Mouse (Mus musculus) liver, embryonic 14.5 days (tissue): ENCODE results near the gene Dnajc2. TPM values are rescaled to one million over a fixed set of nuclear protein-coding genes. Genes with fewer than 3 reads are reported as not detected.

Source experiments
- ATAC-seq: fragments of 200-750 bp; cut with Nextera tagmentation; 2 replicates; pipeline ENCODE4 v1.8.0; 2017; ENCODE audit warnings: moderate number of reproducible peaks, mild to moderate bottlenecking, moderate library complexity; ENCODE audit not compliant: insufficient read depth
- DNase-seq, 3 experiments: peaks; one replicate each; pipeline ENCODE4 v3.0.0-alpha.2; 2012 to 2013; ENCODE audit warnings: low read depth in 3 of 3, low spot score in 3 of 3
- H3K27ac ChIP-seq: fragments of 300-500 bp; sonication (generic); 2 replicates; pipeline ENCODE4 v1.5.1; 2014; ENCODE audit warnings: moderate library complexity, mild to moderate bottlenecking, control low read depth, inconsistent platforms
- H3K27me3 ChIP-seq: fragments of 300-500 bp; sonication (generic); 2 replicates; pipeline ENCODE4 v1.6.1; 2014; ENCODE audit warnings: mild to moderate bottlenecking, low read length, moderate library complexity; ENCODE audit not compliant: control insufficient read depth, insufficient read depth
- H3K36me3 ChIP-seq: fragments of 300-500 bp; sonication (generic); replicated peaks from 2 replicates; pipeline ENCODE4 v1.6.1; 2014; ENCODE audit warnings: low read depth; ENCODE audit not compliant: control insufficient read depth, insufficient read depth
- H3K4me1 ChIP-seq, 2 experiments: fragments of 200-500 bp in 1 of 2; fragments of 300-500 bp in 1 of 2; sonication (generic) in 1 of 2; replicated peaks; 2 replicates each; pipeline ENCODE4 v1.6.1; 2012 to 2014; ENCODE audit warnings: antibody characterized with exemption in 1 of 2, inconsistent platforms in 1 of 2, low read length in 1 of 2; ENCODE audit not compliant: control insufficient read depth in 2 of 2, insufficient read depth in 2 of 2
- H3K4me2 ChIP-seq: fragments of 300-500 bp; sonication (generic); 2 replicates; pipeline ENCODE4 v1.6.1; 2014; ENCODE audit warnings: low read depth, mild to moderate bottlenecking, control low read depth, moderate library complexity
- H3K4me3 ChIP-seq, 2 experiments: fragments of 200-500 bp in 1 of 2; fragments of 300-500 bp in 1 of 2; sonication (generic) in 1 of 2; 2 replicates each; pipeline ENCODE4 v1.5.1; 2012 to 2014; ENCODE audit warnings: low read depth in 2 of 2, low read length in 2 of 2, mild to moderate bottlenecking in 2 of 2, control low read depth in 1 of 2, inconsistent platforms in 1 of 2, moderate library complexity in 1 of 2; ENCODE audit not compliant: insufficient read depth in 1 of 2
- H3K9ac ChIP-seq: fragments of 300-500 bp; sonication (generic); replicated peaks from 2 replicates; pipeline ENCODE4 v1.6.1; 2014; ENCODE audit warnings: mild to moderate bottlenecking, control low read depth, moderate library complexity
- H3K9me3 ChIP-seq: fragments of 300-500 bp; sonication (generic); 2 replicates; pipeline ENCODE4 v1.6.1; 2016; ENCODE audit warnings: low read length, mixed read lengths; ENCODE audit not compliant: control insufficient read depth
- CTCF ChIP-seq: IDR thresholded peaks from 2 replicates; pipeline ENCODE4 v1.5.1; 2016; ENCODE audit warnings: antibody characterized with exemption, low read depth, control low read depth
- EP300 ChIP-seq: IDR thresholded peaks from 2 replicates; pipeline ENCODE4 v1.6.1; 2016; ENCODE audit warnings: antibody characterized with exemption, low read depth
- WGBS: fragments of 180-500 bp; shearing (Covaris S2); extraction: QIAGEN DNeasy Blood & Tissue Kit; methylation state at CpG from one replicate; pipeline ENCODE4 v1.1.7; 2014; ENCODE audit not compliant: insufficient replicate concordance; 5-methylcytosine and 5-hydroxymethylcytosine counted together
- polyA plus RNA-seq, 2 experiments: library from polyadenylated mRNA; depleted of rRNA in 1 of 2; stranded (reverse) in 1 of 2; unstranded in 1 of 2; fragments of >200 nt; fragmentation: Nextera tagmentation in 1 of 2; extraction: Ambion mirVana in 1 of 2; gene quantifications; 2 replicates each; pipeline versions ENCODE4 v1.2.1 to v1.2.3; 2012 to 2014

The Dnajc2 gene
- polyA plus RNA-seq, 2 experiments, result 14.5 to 31.4 TPM

DNA sequence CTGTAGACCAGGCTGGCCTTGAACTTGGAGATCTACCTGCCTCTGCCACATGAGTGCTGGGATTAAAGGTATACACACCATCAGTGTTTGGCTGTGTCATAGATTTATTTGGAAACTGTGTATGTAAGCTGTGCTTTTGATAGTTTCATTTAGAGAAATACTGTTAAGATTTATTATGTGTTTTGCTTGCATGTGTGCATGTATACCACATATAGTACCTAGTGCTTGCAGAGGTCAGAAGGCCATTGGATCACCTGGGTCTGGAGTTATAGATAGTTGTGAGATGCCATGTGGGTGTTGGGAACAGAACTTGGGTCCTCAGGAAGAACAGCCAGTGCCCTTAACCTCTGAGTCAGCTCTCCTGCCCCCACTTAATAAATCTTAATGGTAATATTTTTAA lies 40.4 kb downstream of the Dnajc2 start:
- Histone ChIP-seq H3K4me2 (no peak overlapping the region), H3K36me3 (peaks cover 35% of the 10 kb centered on the region), H3K9me3 (no peaks in the 10 kb centered on the region), H3K9ac (no peak overlapping the region), H3K27ac (no peak overlapping the region), H3K4me3 (no peak overlapping the region), H3K27me3 (no peaks in the 10 kb centered on the region), H3K4me1 (no peaks in the 10 kb centered on the region)
- DNase-seq (no peak), ATAC-seq (no peak)
- no peak for TF ChIP-seq CTCF
- no peak for TF ChIP-seq EP300

GRCm38 (mm10) chr5:21743606-21744005 lies 41.4 kb downstream of the Dnajc2 start:
- no peaks in the 10 kb centered on the region for H3K4me1 ChIP-seq
- ATAC-seq (no peak), DNase-seq (no peak)
- no peaks in the 10 kb centered on the region for H3K27me3 ChIP-seq
- H3K4me2 ChIP-seq, result no peak overlapping the region
- TF ChIP-seq CTCF (no peak), EP300 (no peak)
- H3K4me3 ChIP-seq, result no peak overlapping the region
- H3K36me3 ChIP-seq, result peaks cover 36% of the 10 kb centered on the region
- no peaks in the 10 kb centered on the region for H3K9me3 ChIP-seq
- H3K27ac ChIP-seq, result no peak overlapping the region
- H3K9ac ChIP-seq, result no peak overlapping the region
- 80% methylated on average over 10 of the region's 10 CpGs for WGBS

DNA sequence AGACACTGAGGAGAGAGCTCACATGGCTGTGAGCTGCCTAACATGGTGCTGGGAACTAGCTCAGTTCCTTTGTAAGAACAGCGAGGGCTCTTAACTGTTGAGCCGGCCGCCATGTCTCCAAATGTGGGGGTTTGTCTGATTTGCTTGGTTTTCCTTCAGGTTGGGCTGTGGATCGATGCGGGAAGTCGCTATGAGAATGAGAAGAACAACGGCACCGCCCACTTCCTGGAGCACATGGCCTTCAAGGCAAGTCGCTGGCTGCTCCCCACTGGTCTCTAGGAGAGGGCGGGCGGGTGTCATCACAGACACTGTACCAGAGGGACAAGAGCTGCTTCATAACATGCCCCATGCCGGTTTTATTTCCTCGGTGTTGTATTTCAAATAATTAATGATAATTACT lies 45.2 kb downstream of the Dnajc2 start:
- no peak for TF ChIP-seq EP300
- TF ChIP-seq CTCF, result no peak
- peaks cover 28% of the 10 kb centered on the region for H3K36me3 ChIP-seq
- H3K27ac ChIP-seq, result no peak overlapping the region
- no peaks in the 10 kb centered on the region for H3K27me3 ChIP-seq
- H3K9ac ChIP-seq, result no peak overlapping the region
- 73% methylated on average over 13 of the region's 13 CpGs for whole genome bisulfite sequencing
- H3K9me3 ChIP-seq, result no peaks in the 10 kb centered on the region
- H3K4me3 ChIP-seq, result no peak overlapping the region
- ATAC-seq, result no peak
- DNase-seq, result no peak
- H3K4me1 ChIP-seq, result peaks cover 0 to 7% of the 10 kb centered on the region in 2 experiments; a peak in 2 of 4 replicates
- H3K4me2 ChIP-seq, result no peak overlapping the region

- Histone ChIP-seq H3K4me1 (peaks cover 0 to 7% of the 10 kb centered on the region in 2 experiments; a peak in 2 of 4 replicates), H3K4me3 (no peak overlapping the region), H3K27ac (no peak overlapping the region), H3K9ac (no peak overlapping the region), H3K27me3 (no peaks in the 10 kb centered on the region), H3K9me3 (no peaks in the 10 kb centered on the region), H3K4me2 (no peak overlapping the region), H3K36me3 (peaks cover 23% of the 10 kb centered on the region)
- DNase-seq (no peak), ATAC-seq (no peak)
- no peak for TF ChIP-seq EP300
- no peak for TF ChIP-seq CTCF
- 82% methylated on average over 11 of the region's 11 CpGs for WGBS
Observed at GRCm38 (mm10) chr5:21739120-21739519, 45.9 kb downstream of the Dnajc2 start.

GRCm38 (mm10) chr5:21737620-21738019 lies 47.4 kb downstream of the Dnajc2 start:
- Histone ChIP-seq H3K27me3 (no peaks in the 10 kb centered on the region), H3K27ac (no peak overlapping the region), H3K4me2 (peak overlapping the region; percentile 87), H3K4me3 (peak overlapping the region; percentile 84 to 93), H3K4me1 (peaks cover 0 to 7% of the 10 kb centered on the region in 2 experiments; a peak in 2 of 4 replicates), H3K9ac (peak overlapping the region; percentile 84), H3K36me3 (peaks cover 8% of the 10 kb centered on the region), H3K9me3 (no peaks in the 10 kb centered on the region)
- ATAC-seq (no peak), DNase-seq (no peak)
- WGBS, result 21% methylated on average over 10 of the region's 10 CpGs
- TF ChIP-seq EP300 (no peak), CTCF (no peak)
